Mouse (Mus musculus) adrenal gland, adult 8-10 months (tissue): ENCODE measurements at regions not wholly inside any gene's neighbourhood (a gene's known extent, or its start where the extent isn't known, plus 50 kb on each side); places are given as distances from the start of the nearest gene placed in this dataset.
A peak's percentile ranks its signal among the peaks of the same experiment; 100 is the strongest.

Experiments
- DNase-seq: peaks from one replicate; pipeline ENCODE4 v3.0.0; 2022

GRCm38 (mm10) chr2:106083001-106083400, 79.7 kb upstream of the Dnajc24 start:
- no peak for DNase-seq

GRCm38 (mm10) chr2:106081951-106082350, 78.6 kb upstream of the Dnajc24 start:
- DNase-seq, result peak; percentile 26

- no peak for DNase-seq
Observed at GRCm38 (mm10) chr2:106080626-106081025, 77.3 kb upstream of the Dnajc24 start.

GRCm38 (mm10) chr2:106078591-106078990, 75.2 kb upstream of the Dnajc24 start:
- no peak for DNase-seq

GRCm38 (mm10) chr2:106074441-106074840, 71.1 kb upstream of the Dnajc24 start:
- DNase-seq, result no peak

GRCm38 (mm10) chr2:106064316-106064715, 61.0 kb upstream of the Dnajc24 start:
- DNase-seq, result no peak
